Mouse (Mus musculus): ENCODE data around the gene Gm49325.

Gene Gm49325

DNA sequence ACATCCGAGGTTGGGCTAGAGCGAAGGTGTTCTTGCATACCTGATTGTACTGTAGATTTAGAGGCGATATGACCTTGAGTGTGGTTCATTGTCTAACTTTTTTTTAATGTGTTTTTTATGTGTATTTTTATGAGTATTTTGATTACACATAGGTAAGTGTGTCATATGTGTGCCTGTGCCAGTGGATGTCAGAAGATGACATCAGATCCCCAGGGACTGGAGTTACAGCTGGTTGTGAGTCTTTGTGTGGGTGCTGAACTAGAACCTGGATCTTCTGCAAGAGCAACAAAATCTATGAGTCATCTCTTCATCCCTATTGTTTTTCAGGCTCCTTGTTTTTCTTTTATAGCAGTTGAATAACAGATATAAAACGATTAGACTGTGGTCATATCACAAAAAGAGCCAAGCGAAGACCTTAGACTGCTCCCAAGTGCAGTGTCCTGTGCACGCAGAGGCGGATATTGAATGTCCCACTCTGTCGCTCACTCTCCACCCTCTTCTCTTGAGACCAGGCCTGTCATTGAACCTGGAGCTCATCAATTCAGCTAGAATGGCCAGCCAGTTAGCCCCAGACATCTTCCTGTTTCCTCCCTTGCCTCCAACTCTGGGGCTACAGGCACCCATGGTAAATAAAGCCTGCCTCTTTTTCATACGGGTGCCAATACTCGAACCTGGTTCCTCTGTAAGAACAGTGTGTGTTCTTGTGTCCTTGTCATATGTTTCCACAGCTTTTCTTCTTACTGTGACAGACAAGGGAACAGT is 17.8 kb downstream of the Gm49325 start:
- in situ Hi-C loops (cut with MboI, MseI): loop anchor here in 1 of 2 experiments (10.0 kb wide), 1 partner anchor 951 kb away; the partner anchor contains the start of gene Ilvbl

DNA sequence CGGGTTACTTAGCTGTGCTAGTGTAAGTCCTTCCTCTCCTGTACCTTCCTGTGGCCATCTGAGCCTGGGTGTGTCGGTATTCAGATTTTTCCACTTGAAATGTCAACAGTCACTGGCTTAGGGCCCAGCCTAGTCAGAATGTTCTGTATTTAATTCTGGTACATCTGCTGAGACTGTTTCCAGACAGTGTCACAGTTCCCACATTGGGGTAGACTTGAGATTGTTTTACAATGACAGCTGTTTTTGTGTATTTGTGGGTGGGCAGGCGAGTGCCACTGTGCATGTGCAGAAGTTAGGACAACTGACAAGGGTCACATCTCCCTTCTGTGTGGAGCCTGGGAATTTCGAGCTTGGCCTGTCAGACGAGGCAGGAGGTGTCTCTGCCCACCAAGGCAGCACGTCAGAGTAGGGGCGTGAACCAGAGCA is 18.6 kb downstream of the Gm49325 start:
- in situ Hi-C loops (cut with MboI, MseI): loop anchor here in 1 of 2 experiments (10.0 kb wide), 1 partner anchor 950 kb away; the partner anchor contains the start of gene Ilvbl

DNA sequence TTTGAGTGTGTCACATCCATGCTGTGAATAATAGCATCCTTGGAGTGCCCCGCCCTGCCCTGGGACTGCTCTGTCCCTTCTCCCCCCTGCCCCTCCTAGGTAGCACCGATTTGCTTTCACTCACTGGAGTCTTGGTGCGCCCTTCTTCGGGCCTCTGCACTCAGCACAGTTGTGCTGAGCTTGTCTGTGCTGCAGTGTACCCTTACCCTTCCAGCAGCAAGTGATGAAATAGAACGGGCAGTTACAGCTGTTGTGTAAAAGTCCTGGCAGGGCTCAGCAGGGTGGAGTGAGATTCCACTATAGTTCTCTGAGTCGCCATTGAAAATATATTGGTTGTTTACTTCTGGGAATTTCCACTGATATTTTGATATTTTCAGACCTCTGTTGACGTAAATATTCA is 20.0 kb downstream of the Gm49325 start:
- in situ Hi-C loops (cut with MboI, MseI): loop anchor here in 1 of 2 experiments (10.0 kb wide), 1 partner anchor 949 kb away; the partner anchor contains the start of gene Ilvbl

DNA sequence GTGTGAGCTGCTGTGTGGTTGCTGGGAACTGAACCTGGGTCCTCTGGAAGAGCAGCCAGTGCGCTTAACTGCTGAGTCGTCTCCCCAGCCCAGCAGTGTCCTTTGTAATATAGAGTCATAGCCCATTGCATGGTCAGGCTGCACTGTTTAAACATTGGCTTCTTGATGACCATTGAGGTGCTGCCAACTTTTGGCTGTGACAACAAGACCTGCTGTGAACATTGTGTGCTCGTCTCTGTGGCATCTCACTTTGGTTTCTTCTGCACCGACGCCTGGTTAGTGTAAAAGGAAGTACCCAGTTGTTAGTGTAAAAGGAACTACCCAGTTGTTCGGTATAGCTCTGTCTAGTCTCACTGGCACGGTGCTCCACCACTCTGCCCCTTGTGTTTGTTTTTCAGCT is 20.6 kb downstream of the Gm49325 start:
- in situ Hi-C loops (cut with MboI, MseI): loop anchor here in 1 of 2 experiments (10.0 kb wide), 1 partner anchor 948 kb away; the partner anchor contains the start of gene Ilvbl

DNA sequence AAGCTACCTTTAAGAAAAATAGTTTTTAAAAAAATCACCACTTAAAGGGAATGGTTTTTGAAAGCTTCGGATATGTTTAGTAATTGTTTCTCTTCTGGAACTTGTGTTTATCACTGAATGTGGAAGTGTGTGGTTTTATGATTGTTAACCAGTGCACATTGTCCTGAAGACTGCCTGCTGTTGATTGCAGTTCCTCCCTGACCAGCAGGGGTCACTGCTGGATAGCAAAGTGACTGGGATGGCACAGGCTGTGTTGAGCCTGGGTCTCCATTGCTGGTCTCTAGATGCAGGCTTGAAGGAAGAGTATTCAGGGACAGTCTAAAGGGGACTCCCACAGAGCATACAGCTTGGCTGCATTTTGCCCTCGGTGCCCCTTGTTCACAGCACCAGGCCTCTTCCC is 21.5 kb downstream of the Gm49325 start:
- in situ Hi-C loops (cut with MboI, MseI): loop anchor here in 1 of 2 experiments (10.0 kb wide), 1 partner anchor 947 kb away; the partner anchor contains the start of gene Ilvbl

DNA sequence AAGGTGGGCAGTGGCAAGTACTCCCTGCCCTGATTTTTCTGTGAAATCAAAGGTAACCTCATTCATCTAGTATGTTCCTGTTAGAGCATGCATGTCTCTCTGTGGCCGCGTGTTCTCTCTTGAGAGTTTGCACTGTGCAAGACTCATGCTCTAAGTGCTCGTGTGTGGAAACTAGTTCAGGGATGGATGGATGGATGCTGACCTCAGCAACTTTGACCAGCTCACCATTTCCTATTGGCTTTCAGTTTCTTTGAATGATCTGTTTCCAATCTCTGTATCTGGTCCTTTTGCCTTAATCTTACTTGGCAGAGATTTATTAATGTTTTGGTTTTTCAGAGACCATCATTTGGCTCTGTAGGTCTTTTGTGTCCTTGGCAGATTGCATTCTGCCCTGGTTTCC is 23.2 kb downstream of the Gm49325 start:
- in situ Hi-C loops (cut with MboI, MseI): loop anchor here in 1 of 2 experiments (10.0 kb wide), 1 partner anchor 946 kb away; the partner anchor contains the start of gene Ilvbl

DNA sequence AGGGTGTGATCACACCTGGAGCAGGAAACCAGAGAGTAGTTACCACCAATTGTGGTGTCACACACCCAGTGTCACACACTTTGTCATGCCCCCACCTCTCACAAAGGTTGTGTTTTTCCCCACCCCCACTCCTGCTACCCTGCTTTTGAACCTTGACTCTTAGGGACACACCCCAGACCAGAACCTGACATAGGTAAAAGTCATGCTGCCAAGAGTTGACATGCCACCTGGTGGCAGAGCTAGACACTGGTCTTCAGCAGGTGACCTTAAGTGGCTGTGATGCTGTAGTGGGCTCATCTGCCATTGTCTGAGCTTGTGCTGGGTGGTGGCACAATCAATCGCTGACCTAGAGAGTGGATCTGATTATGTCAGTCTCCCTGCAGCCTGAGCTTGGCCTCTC is 24.0 kb downstream of the Gm49325 start:
- in situ Hi-C loops (cut with MboI, MseI): loop anchor here (10.0 kb wide), 2 partner anchors 585 to 945 kb away; partner anchors contain the start of gene Ilvbl (in 1 of the 2)

DNA sequence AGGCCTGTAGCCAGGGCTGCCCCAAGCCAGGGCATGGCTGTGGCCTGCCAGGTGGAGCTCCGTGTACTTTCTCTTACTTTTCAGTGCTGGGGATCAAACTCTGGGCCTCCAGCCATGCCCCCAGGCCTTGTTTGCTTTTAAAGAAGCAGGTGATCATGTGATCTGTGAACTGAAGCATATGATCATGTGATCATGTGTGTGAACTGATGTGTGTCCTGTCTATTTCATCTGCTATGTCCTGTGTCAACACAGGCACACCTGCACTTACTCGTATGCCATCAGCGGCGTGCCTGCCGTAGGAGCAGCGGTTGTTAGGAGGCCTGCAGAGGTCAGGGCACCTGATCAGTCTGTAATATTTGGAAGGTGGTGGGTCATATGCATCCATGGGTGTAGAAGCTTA is 28.0 kb downstream of the Gm49325 start:
- in situ Hi-C loops (cut with MboI, MseI): loop anchor here in 1 of 2 experiments (10.0 kb wide), 1 partner anchor 589 kb away; no protein-coding TSS in a partner anchor

DNA sequence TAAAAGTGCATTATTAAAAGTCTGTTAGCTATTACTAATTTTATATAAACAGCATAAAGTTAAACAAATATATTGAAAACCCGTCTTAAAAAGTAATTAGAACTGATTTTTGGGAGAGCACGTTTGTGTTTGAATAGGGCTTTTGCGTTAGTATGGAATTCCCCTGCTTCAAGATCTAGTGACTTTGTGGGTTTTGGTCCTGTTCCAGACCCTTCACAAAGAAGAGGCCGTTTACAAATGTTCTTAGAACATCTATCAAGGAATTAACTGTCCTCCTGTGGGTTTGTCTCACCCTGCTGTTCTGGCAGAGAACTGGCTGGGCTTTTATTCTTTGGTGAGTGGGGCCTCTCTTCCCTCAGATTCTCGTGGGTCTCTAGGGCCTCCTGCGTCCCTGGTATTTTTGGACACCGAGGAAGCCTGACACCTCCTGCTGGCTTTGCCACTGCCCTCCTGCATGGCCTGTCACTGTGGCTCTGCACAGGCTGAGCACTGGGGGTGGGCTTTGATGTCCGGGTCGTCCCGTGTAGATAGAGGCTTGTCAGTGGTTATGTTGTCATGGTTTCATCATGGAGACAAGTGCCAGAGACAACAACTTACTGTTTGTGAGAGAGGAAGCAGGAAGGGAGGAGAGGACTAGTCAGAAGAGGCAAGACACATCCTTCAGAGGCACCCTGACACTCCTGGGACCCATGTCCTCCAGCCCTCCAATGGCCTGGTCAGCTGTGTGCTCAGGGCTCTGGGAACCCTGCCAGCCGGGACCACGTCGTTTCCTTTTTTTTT is 28.6 kb downstream of the Gm49325 start:
- in situ Hi-C loops (cut with MboI, MseI): loop anchor here in 1 of 2 experiments (10.0 kb wide), 1 partner anchor 590 kb away; no protein-coding TSS in a partner anchor

DNA sequence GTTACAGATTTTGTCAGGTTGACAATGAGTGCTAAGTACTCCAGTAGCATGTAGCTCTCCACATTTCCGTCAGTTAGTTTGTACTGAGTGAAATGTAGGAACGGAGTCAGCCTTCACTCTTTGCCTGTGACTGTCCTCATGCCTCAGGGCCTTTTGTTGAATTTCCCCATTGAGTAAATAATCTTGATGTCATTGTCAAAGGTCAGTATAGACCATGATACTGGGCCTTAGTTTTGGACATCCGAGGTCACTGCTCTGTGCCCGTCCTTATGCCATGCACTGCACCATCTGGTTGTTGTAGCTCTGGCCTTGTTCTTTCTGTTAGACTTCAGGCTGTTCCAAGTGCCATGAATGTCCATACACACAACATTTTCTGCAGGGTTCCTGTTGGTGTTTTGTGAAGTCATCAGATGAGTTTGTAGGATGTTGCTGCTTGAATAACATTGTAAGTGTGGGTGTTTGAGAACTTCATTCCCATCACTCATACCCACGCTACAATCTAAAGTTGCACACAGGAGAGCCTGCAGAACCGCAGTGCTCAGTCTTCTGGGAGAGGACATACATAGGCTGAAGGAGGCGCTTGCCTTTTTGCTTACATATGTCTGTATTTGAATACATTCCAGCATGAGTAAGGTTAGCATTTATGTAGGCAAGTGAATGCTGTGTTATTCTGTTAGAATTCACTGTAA is 30.4 kb downstream of the Gm49325 start:
- in situ Hi-C loops (cut with MboI, MseI): loop anchor here in 1 of 2 experiments (10.0 kb wide), 1 partner anchor 592 kb away; no protein-coding TSS in a partner anchor

DNA sequence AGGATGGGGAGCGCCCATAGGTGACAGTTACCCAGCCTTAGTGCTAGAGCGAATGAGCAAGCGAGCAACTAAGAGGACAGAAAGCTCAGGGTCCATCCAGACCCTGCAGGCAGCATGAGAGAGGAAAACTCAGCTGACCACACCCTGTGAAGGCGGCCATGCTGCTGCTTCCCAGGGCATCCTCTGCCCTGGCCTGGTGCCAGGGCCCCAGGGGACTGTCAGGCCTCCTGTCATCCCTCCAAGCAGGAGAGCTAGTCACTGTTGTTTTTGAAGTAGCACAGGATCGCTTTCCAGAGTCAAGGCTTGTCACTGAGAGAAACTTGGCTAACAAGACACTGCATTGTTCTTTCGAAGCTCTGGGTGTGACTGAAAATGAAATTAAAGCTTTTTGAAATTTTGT is 33.0 kb downstream of the Gm49325 start:
- in situ Hi-C loops (cut with MboI, MseI): loop anchor here in 1 of 2 experiments (10.0 kb wide), 1 partner anchor 594 kb away; no protein-coding TSS in a partner anchor

DNA sequence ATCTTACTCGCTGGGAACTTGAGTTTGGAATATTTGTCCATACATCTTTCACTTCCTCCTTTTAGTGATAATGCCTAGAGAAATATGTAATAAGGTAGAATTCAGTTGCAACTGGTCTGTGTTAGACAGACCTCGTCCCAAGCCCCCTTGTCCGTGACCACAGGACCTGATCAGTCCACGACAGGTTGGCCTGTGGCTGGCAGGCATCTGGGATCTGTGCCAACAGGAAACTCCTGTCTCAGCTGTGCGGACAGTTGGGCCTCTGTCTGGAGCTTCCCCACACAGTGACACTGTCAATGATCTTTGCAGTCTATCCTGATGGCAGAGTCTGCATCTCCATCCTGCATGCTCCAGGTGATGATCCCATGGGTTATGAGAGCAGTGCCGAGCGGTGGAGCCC is 37.2 kb downstream of the Gm49325 start:
- in situ Hi-C loops (cut with MboI, MseI): loop anchor here in 1 of 2 experiments (10.0 kb wide), 1 partner anchor 1962 kb away; no protein-coding TSS in a partner anchor

DNA sequence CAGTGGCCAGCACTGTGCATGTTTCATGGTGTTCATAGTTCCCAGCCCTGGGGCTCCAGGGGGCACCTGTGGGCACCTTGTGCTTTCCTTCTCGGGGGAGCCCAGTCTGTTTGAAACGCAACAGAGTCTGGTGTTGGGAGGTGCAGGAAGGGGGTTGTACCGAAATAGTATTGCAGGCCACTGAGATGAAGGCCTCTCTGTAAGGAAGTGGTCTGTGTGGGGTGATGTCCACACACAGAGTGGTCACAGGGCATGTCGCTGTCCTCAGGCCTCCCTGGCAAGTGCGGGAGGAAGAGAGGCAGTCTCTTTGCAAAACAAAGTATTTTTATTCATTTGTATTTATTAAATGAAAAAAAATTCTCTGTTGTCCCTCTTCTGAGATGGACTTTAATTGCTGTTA is 39.6 kb downstream of the Gm49325 start:
- in situ Hi-C loops (cut with MboI, MseI): loop anchor here in 1 of 2 experiments (10.0 kb wide), 1 partner anchor 1959 kb away; no protein-coding TSS in a partner anchor

DNA sequence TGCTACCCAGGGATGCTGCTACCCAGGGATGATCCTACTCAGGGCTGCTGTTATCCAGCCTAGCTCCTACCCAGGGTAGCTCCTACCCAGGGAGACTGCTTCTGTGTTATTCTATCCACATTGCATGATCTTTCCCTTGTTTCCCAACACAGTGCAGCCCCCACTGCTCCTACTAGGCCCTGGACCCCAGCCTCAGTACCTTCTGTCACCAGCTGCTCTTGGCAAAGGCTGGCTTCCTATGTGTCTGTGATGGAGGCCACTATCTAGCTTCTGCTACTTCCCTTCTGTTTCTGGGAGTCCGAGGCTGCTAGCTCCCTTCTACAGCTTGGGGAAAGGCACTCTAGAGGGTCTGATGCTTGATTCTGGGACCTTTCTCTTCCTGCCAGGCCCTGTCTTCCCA is 41.5 kb downstream of the Gm49325 start:
- in situ Hi-C loops (cut with MboI, MseI): loop anchor here in 1 of 2 experiments (10.0 kb wide), 1 partner anchor 1957 kb away; no protein-coding TSS in a partner anchor

DNA sequence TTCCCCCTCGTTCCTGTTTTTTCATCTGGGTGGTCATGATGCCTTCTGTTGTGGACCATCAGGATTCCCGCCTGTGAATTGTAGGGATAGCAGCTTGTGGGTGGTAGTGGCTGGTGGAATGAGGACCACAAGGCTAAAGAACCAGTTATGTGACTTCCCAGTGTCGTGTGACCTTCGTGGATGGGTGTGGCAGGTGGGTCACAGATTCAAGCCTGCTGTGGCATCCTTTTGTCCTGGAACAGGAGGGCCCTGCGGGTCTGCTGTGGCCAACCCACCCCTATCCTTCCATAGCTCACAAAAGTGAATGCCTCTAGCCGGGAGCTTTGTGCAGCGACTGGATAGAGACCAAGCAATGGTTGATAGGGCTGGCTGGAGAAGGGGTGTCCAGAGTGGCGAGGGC is 41.9 kb downstream of the Gm49325 start:
- in situ Hi-C loops (cut with MboI, MseI): loop anchor here in 1 of 2 experiments (10.0 kb wide), 1 partner anchor 1957 kb away; no protein-coding TSS in a partner anchor

DNA sequence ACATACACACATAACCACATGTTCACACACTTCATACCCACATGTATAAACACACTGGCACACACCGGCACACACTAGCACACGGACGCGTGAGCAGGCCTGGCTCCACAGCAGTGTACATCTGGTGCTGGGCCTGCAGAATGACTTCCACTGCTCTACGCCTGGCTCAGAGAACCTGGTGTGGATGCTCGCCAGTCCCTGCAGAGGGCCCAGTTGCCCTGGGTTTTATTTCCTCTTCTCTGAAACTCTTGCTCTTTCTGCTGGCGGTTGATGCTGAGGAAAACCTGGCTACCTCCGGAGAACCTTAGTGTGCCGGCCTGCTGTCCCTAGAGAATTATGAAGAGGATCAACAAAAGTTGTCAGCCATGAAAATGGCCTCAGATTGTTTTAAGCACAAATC is 46.0 kb downstream of the Gm49325 start:
- in situ Hi-C loops (cut with MboI, MseI): no loop called here

DNA sequence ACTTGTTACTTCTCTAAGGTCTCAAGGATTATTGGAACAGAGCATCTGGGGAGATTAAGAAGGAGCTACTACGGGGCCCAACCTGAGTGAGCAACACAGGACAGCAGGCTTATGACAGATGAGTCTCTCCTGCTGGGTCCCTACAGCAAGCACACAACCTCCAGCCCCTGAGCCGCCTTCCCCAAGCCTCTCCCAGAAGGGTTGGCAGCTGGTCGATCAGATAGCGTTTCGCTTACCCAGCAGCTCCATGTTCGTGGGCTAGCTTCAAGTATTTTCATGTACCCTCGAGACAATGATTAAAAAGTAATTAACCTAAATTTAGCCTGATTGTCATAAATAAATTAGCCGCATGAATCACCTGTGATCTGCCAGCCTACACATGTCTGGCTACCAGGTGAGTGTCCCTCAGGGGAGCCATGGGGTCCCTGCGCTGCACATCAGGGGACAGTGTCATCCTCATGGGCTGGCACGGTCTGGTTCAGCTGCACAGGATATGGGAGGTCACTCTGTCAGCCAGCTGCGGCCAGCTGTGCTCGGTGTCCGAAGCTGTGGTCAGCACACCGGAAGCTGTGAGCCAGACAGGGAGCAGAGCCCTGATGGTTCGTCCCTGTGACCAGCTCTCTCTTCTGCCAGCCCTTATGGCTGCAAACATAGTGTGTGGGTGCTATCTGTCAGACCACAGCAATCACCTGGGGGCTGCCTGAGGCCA is 52.4 kb downstream of the Gm49325 start:
- in situ Hi-C loops (cut with MboI, MseI): no loop called here

DNA sequence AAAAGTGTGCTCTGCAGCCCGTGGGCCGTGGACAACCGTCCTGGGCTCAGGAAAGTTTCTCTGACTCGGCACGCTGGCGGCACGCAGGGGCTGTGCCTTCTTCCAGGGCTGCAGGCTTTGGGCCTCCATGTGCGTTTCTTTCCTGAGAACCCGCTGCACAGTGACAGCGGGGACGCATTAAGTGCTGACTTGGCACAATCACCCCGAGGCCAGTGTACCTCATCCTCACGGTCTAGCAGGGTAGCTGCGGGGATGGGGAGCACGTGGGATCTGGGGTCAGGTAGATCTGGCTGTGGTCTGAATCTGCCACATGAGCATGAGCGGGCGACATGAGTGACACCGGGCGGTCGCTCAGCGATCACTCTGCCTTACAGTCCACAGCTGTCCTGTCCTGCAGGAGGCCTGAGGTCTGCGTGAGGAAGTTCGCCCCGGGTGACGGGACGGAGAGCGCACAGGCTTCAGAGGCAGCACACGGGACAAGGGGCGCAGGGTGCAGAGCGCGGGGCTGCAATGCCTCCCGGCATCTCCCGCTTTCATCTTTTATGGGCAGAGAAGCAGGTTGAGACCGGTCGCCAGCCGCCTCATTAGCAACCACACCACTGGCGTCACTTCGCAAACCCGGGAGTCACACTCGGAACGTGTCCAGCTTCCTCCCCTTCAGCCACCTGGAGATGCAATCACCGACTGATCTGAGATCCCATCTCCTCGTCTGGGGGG is 58.1 kb downstream of the Gm49325 start:
- in situ Hi-C loops (cut with MboI, MseI): no loop called here

DNA sequence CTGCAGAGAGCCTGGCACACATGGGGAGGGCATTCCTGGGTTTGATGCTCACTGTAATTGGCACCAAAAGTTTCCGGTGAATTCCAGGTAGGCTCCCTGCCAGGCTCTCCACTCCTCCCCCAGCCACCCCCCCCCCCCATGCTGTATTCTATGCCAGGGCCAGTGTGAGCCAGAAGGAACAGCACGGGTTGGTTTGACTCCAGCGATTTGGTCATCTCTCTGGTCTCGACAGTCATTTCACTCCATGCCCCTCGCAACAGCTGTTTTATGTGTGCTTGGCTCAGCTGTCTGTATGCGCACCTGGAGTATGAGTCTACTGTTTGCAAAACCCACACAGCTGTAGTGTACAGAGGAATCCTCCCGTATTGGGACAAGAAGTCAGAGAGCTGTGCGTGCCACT is 60.3 kb downstream of the Gm49325 start:
- in situ Hi-C loops (cut with MboI, MseI): no loop called here

DNA sequence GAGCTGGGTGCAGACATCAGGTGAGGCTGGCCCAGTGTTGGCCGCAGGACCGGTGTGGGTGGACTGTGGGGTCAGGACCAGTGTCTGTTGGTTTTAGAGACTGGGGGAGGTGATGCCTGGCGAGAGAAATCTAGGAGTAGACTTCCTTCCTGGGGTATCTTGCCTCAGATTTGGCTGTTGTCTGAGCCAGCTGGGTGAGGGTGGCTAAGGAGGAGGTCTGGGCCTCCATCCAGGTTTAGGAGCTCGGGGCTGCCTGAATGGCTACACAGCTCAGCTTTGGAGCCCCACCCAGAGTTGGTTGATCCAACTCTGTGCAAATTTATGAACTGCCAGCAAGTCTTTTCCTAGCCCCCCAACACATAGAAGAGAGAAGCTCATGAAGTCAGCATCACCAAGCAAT is 61.4 kb downstream of the Gm49325 start:
- in situ Hi-C loops (cut with MboI, MseI): no loop called here

Measured in T-helper 17 cell (primary cell).